Mouse (Mus musculus): Measurements from ENCODE around the gene Gm26938. TPM values are rescaled to one million over a fixed set of nuclear protein-coding genes. Genes with fewer than 3 reads are reported as not detected.

Gm26938 gene
- polyA plus RNA-seq, 1 experiment from 2014 or later, result not detected

DNA sequence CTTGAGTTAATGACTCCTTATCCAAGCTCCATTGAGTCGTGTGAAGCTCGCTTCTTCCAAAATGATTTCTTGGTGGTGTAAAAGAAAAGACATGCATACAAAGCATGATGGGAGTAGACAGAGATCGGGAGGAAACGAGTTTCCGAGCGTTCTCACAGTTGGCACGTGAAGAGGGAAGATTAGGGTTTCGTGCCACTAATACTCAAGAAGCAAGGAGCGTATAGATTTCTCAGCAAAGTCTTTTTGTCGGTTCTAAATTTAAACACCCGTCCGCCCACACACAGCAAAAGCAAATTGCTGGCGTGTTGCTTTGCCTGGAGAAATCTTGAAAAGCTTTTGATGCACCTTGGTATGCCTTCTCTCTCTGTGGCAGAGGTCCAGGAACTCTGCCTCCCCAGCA is 3.2 kb upstream of the Gm26938 start:
- 75% methylated on average over 13 of the region's 13 CpGs for WGBS
- H3K27me3 ChIP-seq, result no peaks in the 10 kb centered on the region
- no peak for ATAC-seq (ENCODE audit: insufficient number of reproducible peaks, low FRiP score, low TSS enrichment, low read depth)
- H3K4me1 ChIP-seq, result peaks cover 11% of the 10 kb centered on the region
- no peak overlapping the region for H3K4me2 ChIP-seq
- 0 out of 2 replicates have a peak, but pooled peaks cover 4% of the 10 kb centered on the region for H3K36me3 ChIP-seq
- H3K9me3 ChIP-seq, result no peaks in the 10 kb centered on the region
- H3K27ac ChIP-seq, result no peak overlapping the region
- no peak overlapping the region for H3K9ac ChIP-seq
- H3K4me3 ChIP-seq, result no peak overlapping the region

DNA sequence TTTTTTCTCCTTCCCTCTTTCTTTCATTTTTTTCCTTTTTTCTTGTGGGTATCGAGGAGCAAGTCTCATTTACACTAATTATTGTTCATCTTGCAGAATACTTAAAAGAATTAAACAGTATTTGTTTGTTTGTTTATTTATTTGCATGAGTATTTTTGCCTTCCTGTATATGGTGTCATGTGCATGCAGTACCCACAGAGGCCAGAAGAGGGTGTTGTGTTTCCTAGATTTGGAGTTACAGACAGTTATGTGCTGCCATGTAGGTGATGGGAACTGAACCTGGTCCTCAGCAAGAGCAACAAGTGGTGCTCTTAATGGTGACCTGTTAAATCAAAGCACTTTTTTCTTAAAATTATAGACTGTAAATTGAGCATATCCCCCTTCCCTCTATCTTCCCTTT is 1.4 kb upstream of the Gm26938 start:
- no peak for ATAC-seq (ENCODE audit: insufficient number of reproducible peaks, low FRiP score, low TSS enrichment, low read depth)
- Histone ChIP-seq H3K4me1 (peaks cover 11% of the 10 kb centered on the region), H3K36me3 (peaks cover 19% of the 10 kb centered on the region), H3K9me3 (no peaks in the 10 kb centered on the region), H3K9ac (no peak overlapping the region), H3K27ac (no peak overlapping the region), H3K4me2 (no peak overlapping the region), H3K27me3 (no peaks in the 10 kb centered on the region), H3K4me3 (no peak overlapping the region)
- 97% methylated on average over 1 of the region's 1 CpGs for WGBS

DNA sequence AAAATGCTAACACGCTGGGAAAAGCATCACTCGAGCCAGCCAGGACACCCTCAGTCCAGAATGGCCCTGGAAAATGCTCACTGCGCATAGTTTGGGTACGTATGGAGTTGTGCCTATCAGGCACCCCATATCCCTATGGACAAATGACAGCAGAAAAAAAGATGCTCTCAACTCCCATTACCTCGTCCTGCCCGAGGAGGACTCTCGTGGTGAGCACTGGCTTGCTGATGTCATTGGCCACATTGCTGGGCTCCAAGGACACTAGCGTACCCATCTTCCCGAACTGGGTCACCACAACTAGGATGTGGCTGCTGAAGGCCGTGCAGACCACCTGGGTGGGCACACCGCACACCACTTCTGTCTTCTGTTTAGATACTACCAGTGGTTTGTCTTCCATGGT is 260 bp downstream of the Gm26938 start:
- Histone ChIP-seq H3K4me1 (peaks cover 11% of the 10 kb centered on the region), H3K4me3 (peak overlapping the region; percentile 77), H3K9me3 (no peaks in the 10 kb centered on the region), H3K27ac (no peak overlapping the region), H3K36me3 (peaks cover 31% of the 10 kb centered on the region), H3K4me2 (peak overlapping the region; percentile 82), H3K27me3 (no peaks in the 10 kb centered on the region), H3K9ac (peak overlapping the region; percentile 71)
- WGBS, result 31% methylated on average over 11 of the region's 11 CpGs
- no peak for ATAC-seq (ENCODE audit: insufficient number of reproducible peaks, low FRiP score, low TSS enrichment, low read depth)

DNA sequence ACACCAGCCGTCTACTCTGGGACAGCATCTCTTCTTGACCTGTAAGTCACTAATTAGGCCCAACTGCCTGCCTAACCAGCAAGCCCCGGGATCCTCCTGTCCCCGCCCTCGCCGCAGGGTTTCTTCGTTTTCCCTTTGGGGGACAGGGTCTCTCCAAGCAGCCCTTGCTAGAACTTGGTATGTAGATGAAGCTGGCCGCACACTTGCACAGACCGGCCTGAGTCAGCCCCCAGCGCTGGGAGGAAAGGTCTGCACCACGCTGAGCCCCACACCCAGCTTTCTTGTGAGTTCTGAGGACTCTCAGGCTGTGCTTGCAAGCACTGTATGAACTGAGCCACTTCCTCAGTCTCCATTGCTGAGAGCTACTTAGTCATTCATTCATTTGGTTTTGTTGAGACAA is 1.7 kb downstream of the Gm26938 start:
- WGBS, result 90% methylated on average over 10 of the region's 10 CpGs
- ATAC-seq (ENCODE audit: insufficient number of reproducible peaks, low FRiP score, low TSS enrichment, low read depth), result no peak
- H3K4me1 ChIP-seq, result peaks cover 11% of the 10 kb centered on the region

DNA sequence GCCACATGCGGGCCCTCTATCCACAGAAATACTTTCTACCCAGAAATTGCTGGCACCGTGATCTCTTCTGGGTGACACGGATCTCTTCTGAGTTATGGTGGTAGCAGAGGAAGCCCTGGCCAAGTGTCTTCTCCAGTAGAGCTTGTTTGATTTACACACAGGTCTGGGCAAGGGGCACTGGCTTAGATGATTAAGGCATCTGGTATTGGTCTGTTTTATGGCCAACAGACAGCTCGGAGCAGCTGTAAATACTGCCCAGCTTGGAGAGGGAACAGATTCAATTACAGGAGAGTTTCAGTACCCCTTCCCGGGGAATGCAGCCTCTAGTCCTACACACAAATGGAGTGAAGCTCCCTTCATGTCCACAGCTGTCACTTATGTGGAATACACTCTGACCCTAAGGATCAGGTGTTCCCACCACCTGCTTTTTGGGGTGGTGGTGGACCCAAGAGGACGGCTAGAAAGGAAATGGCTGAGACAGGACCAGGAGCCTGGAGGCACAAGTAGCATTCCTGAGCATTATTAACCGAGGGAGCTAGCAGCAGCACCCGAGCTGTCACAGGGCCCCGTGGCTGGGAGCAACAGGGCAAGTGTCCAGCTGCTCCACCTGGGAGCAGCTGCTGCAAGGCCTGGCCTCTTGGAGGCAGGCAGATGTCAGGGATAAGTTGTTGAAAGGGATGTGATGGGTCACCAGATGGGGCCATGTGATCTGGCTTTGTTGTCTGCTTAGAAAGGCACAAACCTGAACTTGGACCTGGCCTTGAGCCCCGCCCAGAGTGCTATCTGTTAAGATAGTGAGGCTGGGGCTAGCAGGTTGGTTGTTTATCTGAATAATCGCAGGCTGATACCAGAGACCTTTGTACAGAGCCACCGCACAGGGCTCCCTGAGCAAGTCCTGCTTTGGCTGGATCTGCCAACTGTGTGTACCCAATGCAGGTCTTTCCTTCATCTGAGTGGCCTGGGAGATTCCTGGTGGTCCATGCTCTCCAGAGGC is 4.4 kb downstream of the Gm26938 start:
- no peaks in the 10 kb centered on the region for H3K9me3 ChIP-seq
- H3K4me1 ChIP-seq, result peaks cover 11% of the 10 kb centered on the region
- H3K36me3 ChIP-seq, result peaks cover 36% of the 10 kb centered on the region
- H3K4me2 ChIP-seq, result no peak overlapping the region
- 0 out of 2 replicates have a peak, but pooled peaks have one; percentile 41 for ATAC-seq (ENCODE audit: insufficient number of reproducible peaks, low FRiP score, low TSS enrichment, low read depth)
- no peak overlapping the region for H3K4me3 ChIP-seq
- no peaks in the 10 kb centered on the region for H3K27me3 ChIP-seq
- H3K27ac ChIP-seq, result peak overlapping the region; percentile 50
- 38% methylated on average over 12 of the region's 12 CpGs for WGBS
- no peak overlapping the region for H3K9ac ChIP-seq

More for the DNA sequence above, 1.7 kb downstream of the Gm26938 start:
- H3K27me3 ChIP-seq, result no peaks in the 10 kb centered on the region
- no peak overlapping the region for H3K4me2 ChIP-seq
- peaks cover 36% of the 10 kb centered on the region for H3K36me3 ChIP-seq
- no peak overlapping the region for H3K27ac ChIP-seq
- no peak overlapping the region for H3K4me3 ChIP-seq
- no peak overlapping the region for H3K9ac ChIP-seq
- H3K9me3 ChIP-seq, result no peaks in the 10 kb centered on the region

DNA sequence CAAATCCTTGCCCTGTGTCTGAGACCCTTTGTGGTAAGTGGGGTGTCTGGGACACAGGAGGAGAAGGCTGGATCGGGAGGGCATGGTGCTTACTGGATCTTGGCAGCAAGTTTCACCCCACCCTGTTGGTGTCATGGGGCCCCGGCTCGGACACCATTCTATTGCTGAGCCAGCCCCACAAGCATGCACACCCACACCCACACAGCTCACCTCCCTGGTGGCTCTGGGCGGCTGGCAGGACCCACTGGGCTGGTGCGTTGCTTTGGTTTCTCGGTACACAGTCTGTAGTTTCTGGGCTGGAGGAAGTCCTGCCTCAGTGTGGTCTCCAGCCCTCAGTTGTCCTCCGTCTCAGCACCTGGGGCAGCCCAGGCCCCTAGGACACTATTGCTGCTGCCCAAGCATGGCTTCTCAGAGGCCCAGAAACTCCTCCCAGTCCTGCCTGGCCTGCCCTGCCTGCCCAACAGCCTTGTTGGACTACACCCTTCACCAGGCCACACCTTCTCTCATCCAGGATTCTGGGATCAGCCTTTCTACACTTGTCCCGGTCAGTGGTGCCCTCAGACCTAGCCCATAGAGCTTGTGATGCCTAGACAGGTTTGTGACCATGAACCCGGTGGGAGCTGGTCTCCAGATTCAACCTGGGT is 6.5 kb downstream of the Gm26938 start, which contains the start of gene Tmem184a:
Gene Tmem184a, minus strand, starts transcription at position 380 of the 644 bp plus-strand sequence.
- Histone ChIP-seq H3K27ac (peak within 1 kb of the TSS; percentile 35; the same call in 1 of the 2 replicates), H3K4me3 (no peak within 1 kb of the TSS), H3K9ac (no peak within 1 kb of the TSS), H3K4me2 (0 out of 2 replicates have a peak within 1 kb of the TSS, but pooled peaks have one; percentile 4), H3K9me3 (no peaks in the 10 kb centered on the region), H3K4me1 (no peaks in the 10 kb centered on the region), H3K27me3 (peaks cover 9% of the 10 kb centered on the region; the same call in 1 of the 2 replicates), H3K36me3 (peaks cover 34% of the 10 kb centered on the region)
- 83% methylated on average over 9 of the region's 9 CpGs for WGBS
- ATAC-seq (ENCODE audit: insufficient number of reproducible peaks, low FRiP score, low TSS enrichment, low read depth), result no peak

DNA sequence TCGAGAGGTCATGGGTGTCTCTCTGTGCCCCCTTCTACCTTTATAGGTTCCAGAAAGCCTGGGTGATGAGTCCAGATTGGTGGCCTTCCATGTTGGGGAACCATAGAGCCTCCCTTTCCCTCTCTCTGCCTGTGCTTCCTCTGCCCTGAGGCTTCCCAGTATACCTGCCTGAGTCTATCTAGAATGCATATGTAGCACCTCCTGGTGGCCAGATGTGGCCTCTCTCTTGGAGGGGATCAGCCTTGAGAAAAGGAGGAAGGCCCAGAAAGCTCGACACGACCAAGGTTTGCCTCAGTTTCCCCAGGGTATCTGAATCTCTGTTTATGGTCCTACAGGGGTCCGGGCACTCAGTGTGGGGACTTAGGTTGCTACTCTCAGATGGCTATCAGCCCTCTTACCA is 7.4 kb downstream of the Gm26938 start:
- 45% methylated on average over 4 of the region's 4 CpGs for WGBS
- Histone ChIP-seq H3K4me2 (no peak overlapping the region), H3K27ac (no peak overlapping the region), H3K4me3 (no peak overlapping the region), H3K4me1 (no peaks in the 10 kb centered on the region), H3K36me3 (peaks cover 29% of the 10 kb centered on the region), H3K9ac (no peak overlapping the region), H3K9me3 (no peaks in the 10 kb centered on the region), H3K27me3 (peaks cover 18% of the 10 kb centered on the region)
- no peak for ATAC-seq (ENCODE audit: insufficient number of reproducible peaks, low FRiP score, low TSS enrichment, low read depth)

DNA sequence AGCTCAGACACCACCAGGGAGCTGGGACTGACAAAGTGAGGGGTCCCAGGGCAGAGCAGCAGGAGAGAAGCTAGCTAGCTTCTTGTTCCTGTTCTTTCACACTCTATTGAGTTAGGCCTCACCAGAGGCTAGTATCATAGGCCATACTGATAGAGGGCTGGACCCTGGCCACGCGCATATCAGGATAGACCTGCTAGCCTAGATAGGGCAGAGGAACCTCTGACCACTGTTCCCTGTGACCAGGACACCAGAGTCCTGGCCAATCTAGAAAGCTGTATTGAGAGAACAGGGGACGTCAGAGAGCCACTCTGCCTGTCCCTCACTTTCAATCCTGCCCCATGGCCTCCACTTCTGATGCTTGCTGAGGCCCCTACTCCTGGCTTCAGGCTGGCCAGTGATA is 8.2 kb downstream of the Gm26938 start:
- no peak overlapping the region for H3K27ac ChIP-seq
- no peak for ATAC-seq (ENCODE audit: insufficient number of reproducible peaks, low FRiP score, low TSS enrichment, low read depth)
- H3K9ac ChIP-seq, result no peak overlapping the region
- H3K4me1 ChIP-seq, result no peaks in the 10 kb centered on the region
- H3K4me3 ChIP-seq, result no peak overlapping the region
- no peaks in the 10 kb centered on the region for H3K9me3 ChIP-seq
- H3K27me3 ChIP-seq, result peaks cover 24% of the 10 kb centered on the region
- peaks cover 22% of the 10 kb centered on the region for H3K36me3 ChIP-seq
- no peak overlapping the region for H3K4me2 ChIP-seq
- WGBS, result 84% methylated on average over 3 of the region's 3 CpGs

DNA sequence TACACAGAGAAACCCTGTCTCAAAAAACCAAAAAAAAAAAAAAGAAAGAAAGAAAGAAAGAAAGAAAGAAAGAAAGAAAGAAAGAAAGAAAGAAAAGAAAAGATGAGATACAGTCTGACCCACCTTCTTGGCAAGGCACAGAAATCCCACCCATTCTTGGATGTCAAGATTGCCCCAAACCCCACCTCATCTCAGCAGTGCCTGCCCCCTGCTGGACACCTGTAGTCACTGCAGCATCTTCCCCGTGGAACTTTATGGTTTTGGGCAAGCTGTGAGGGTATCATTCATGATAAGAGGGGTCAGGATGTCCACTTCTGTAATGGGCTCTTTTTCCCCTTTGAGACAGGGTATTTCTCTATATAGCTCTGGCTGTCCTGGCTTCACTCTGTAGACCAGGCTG is 8.9 kb downstream of the Gm26938 start:
- H3K4me2 ChIP-seq, result no peak overlapping the region
- WGBS, result 5% methylated on average over 1 of the region's 1 CpGs
- H3K27me3 ChIP-seq, result peaks cover 31% of the 10 kb centered on the region
- H3K4me3 ChIP-seq, result no peak overlapping the region
- H3K4me1 ChIP-seq, result no peaks in the 10 kb centered on the region
- H3K36me3 ChIP-seq, result peaks cover 14% of the 10 kb centered on the region
- H3K27ac ChIP-seq, result no peak overlapping the region
- no peak overlapping the region for H3K9ac ChIP-seq
- no peaks in the 10 kb centered on the region for H3K9me3 ChIP-seq
- ATAC-seq (ENCODE audit: insufficient number of reproducible peaks, low FRiP score, low TSS enrichment, low read depth), result no peak

DNA sequence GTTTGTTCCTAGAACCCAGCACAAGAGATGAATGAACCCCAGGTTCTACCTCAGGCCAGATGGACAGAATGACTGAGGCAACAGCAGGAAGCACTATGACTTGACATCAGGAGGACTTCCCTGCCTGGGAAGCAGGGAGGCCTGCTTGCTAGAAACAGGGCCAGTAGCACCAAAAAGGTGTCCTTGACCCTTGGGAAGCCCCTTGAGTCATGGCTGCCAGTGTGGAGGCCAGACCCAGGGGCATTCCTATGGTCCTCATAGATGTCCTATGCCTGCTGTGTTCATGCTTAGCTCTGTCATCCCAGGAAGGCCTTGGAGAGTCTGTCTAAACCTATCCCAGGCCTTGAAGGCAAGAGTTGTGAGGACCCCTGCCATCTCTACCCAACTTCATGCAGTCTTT is 9.8 kb downstream of the Gm26938 start:
- H3K4me3 ChIP-seq, result no peak overlapping the region
- H3K4me1 ChIP-seq, result no peaks in the 10 kb centered on the region
- no peak for ATAC-seq (ENCODE audit: insufficient number of reproducible peaks, low FRiP score, low TSS enrichment, low read depth)
- no peak overlapping the region for H3K9ac ChIP-seq
- no peak overlapping the region for H3K27ac ChIP-seq
- no peaks in the 10 kb centered on the region for H3K9me3 ChIP-seq
- H3K27me3 ChIP-seq, result peaks cover 39% of the 10 kb centered on the region
- peaks cover 8% of the 10 kb centered on the region for H3K36me3 ChIP-seq
- H3K4me2 ChIP-seq, result no peak overlapping the region

DNA sequence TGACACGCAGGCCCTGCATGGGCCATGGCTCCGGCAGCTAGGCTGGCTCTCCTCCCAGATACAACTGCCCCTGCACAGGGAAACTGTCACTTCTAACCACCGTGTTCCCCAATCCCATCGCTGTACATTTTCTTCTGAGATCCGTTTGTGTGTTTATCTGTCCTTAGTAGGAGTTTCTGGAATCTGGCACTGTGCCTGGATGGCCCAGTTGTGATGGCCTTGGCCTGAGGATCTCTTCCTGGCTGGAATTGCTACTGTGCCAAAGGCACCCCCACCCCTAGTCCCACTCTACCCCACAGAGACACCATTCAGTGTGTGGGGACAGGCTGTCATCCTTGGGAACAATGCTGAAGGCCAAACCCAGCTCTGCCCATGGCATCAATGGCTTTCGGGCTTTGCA is 10.2 kb downstream of the Gm26938 start:
- no peak overlapping the region for H3K4me2 ChIP-seq
- H3K9ac ChIP-seq, result no peak overlapping the region
- H3K9me3 ChIP-seq, result no peaks in the 10 kb centered on the region
- H3K4me3 ChIP-seq, result no peak overlapping the region
- ATAC-seq (ENCODE audit: insufficient number of reproducible peaks, low FRiP score, low TSS enrichment, low read depth), result no peak
- H3K27ac ChIP-seq, result no peak overlapping the region
- H3K27me3 ChIP-seq, result peaks cover 39% of the 10 kb centered on the region
- 73% methylated on average over 6 of the region's 6 CpGs for WGBS
- no peaks in the 10 kb centered on the region for H3K4me1 ChIP-seq
- peaks cover 4% of the 10 kb centered on the region; the same call in 1 of the 2 replicates for H3K36me3 ChIP-seq

DNA sequence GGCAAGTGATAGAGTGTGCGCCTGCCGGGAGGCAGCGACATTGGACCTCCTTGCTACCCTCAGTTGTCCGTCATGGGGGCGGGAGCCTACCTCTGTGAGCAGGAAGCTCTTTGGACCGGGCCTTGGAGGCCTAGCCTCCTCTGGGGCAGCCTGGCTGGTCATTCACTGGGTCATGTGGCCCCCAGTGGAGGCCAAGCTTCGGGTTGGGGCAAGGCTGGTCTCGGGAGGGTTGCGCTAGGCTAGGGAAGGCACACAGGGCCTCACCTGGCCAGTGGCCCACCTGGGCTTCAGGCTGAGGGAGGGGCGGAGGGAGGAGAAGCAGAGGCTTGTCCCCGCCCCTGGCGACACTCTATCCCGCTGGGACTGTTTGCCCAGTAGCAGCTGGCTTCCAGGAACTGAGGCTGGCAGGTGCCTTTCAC is 12.2 kb downstream of the Gm26938 start:
- WGBS, result 10% methylated on average over 13 of the region's 13 CpGs
- Histone ChIP-seq H3K4me1 (no peaks in the 10 kb centered on the region), H3K4me2 (no peak overlapping the region), H3K9ac (no peak overlapping the region), H3K27me3 (peaks cover 39% of the 10 kb centered on the region), H3K27ac (no peak overlapping the region), H3K4me3 (0 out of 2 replicates have a peak overlapping the region, but pooled peaks have one; percentile 9), H3K9me3 (no peaks in the 10 kb centered on the region), H3K36me3 (no peaks in the 10 kb centered on the region)
- no peak for ATAC-seq (ENCODE audit: insufficient number of reproducible peaks, low FRiP score, low TSS enrichment, low read depth)

Measured in limb, embryonic 15.5 days (tissue).